Mouse (Mus musculus) frontal cortex, postnatal 14 days (tissue): ENCODE data around the gene Sptssa.

Experiments used
- DNase-seq, 2 experiments: peaks; one replicate each; pipeline ENCODE4 v3.0.0; 2022; ENCODE audit warnings: low spot score in 2 of 2

Gene Sptssa

GRCm38 (mm10) chr12:54655292-54656038, 908 bp downstream of the Sptssa start:
- no peak for DNase-seq

- DNase-seq: no peak
These were observed 1.6 kb downstream of the Sptssa start for GRCm38 (mm10) chr12:54654741-54655140.

- no peak for DNase-seq
These were observed 2.2 kb downstream of the Sptssa start for GRCm38 (mm10) chr12:54654141-54654540.

GRCm38 (mm10) chr12:54652346-54652745, 4.0 kb downstream of the Sptssa start:
- DNase-seq: no peak

- no peak for DNase-seq
These were observed 4.6 kb downstream of the Sptssa start for GRCm38 (mm10) chr12:54651820-54652219.

GRCm38 (mm10) chr12:54651158-54651557, 5.2 kb downstream of the Sptssa start:
- DNase-seq: no peak

- DNase-seq: no peak
These were observed 11.4 kb downstream of the Sptssa start for GRCm38 (mm10) chr12:54644947-54645346.

GRCm38 (mm10) chr12:54643320-54643892, 13.0 kb downstream of the Sptssa start:
- DNase-seq: no peak

- DNase-seq: no peak
These were observed 15.0 kb downstream of the Sptssa start for GRCm38 (mm10) chr12:54641374-54641773.

GRCm38 (mm10) chr12:54640259-54640658, 16.1 kb downstream of the Sptssa start:
- DNase-seq: no peak

- no peak for DNase-seq
These were observed 19.3 kb downstream of the Sptssa start for GRCm38 (mm10) chr12:54637033-54637432.

- no peak for DNase-seq
These were observed 24.2 kb downstream of the Sptssa start for GRCm38 (mm10) chr12:54632141-54632540.

- no peak for DNase-seq
These were observed 34.4 kb downstream of the Sptssa start for GRCm38 (mm10) chr12:54621942-54622341.

- DNase-seq: no peak
These were observed 36.2 kb downstream of the Sptssa start for GRCm38 (mm10) chr12:54620042-54620705.

GRCm38 (mm10) chr12:54608988-54609387, 47.4 kb downstream of the Sptssa start:
- DNase-seq: no peak

GRCm38 (mm10) chr12:54605203-54605602, 51.2 kb downstream of the Sptssa start:
- DNase-seq: no peak

- no peak for DNase-seq
These were observed 52.7 kb downstream of the Sptssa start for GRCm38 (mm10) chr12:54603542-54604167.

GRCm38 (mm10) chr12:54600482-54600881, 55.9 kb downstream of the Sptssa start:
- no peak for DNase-seq

- DNase-seq: no peak
These were observed 58.0 kb downstream of the Sptssa start for GRCm38 (mm10) chr12:54598358-54598757.

GRCm38 (mm10) chr12:54596715-54597114, 59.7 kb downstream of the Sptssa start:
- DNase-seq: no peak
